ENCODE assay signal across 25 mouse cellular contexts in genomic region chr11:117245041-117245725, GRCm38 (mm10). TPM values are rescaled to one million over a fixed set of nuclear protein-coding genes. Genes with fewer than 3 reads are reported as not detected.
DNase-seq lines count a peak whose midpoint lies in the region; ATAC-seq and TF ChIP-seq lines count a peak whose summit lies in the region.
"Had no signal": no experiment of that assay in that cellular context is flagged by ENCODE, and none has a peak within 500 bp of the region (broad histone marks: within the 10 kb centered on the region; RNA-seq: fewer than 3 reads in every experiment).

No protein-coding gene starts in this region.

- H3K9ac ChIP-seq in kidney, embryonic 16.5 days (replicated peaks; ENCODE audit: low read length), result no peak overlapping the region
- H3K9ac ChIP-seq: embryonic facial prominence, embryonic 15.5 days; heart, embryonic 15.5 days; hindbrain, embryonic 15.5 days had no signal

- peaks cover 22% of the 10 kb centered on the region for H3K4me1 ChIP-seq in kidney, adult 2 months (ENCODE audit: control insufficient read depth, insufficient read depth, low read length)
- H3K4me1 ChIP-seq in kidney, embryonic 16.5 days (ENCODE audit: insufficient read depth, low read length), result peaks cover 38% of the 10 kb centered on the region

- no peaks in the 10 kb centered on the region for H3K27me3 ChIP-seq in kidney, adult 2 months (replicated peaks; ENCODE audit: control insufficient read depth, insufficient read depth, low read length)
- H3K27me3 ChIP-seq in kidney, embryonic 16.5 days (ENCODE audit: insufficient read depth, low read length), result no peaks in the 10 kb centered on the region
- H3K27me3 ChIP-seq: CH12.LX; embryonic facial prominence, embryonic 15.5 days; heart, embryonic 15.5 days; hindbrain, embryonic 15.5 days had no signal

- 85% methylated on average over 8 of the region's 8 CpGs for WGBS in kidney, adult 2 months
- 78% methylated on average over 8 of the region's 8 CpGs for WGBS in kidney, embryonic 16.5 days

- no peak; the same call in 1 of the 2 replicates for ATAC-seq in kidney, embryonic 16.5 days (ENCODE audit: low FRiP score, low TSS enrichment)
- ATAC-seq in hematopoietic stem cell, adult 5-6 weeks (replicated peaks in 1 of 2; ENCODE audit: insufficient read depth in 1 of 2, low FRiP score in 2 of 2, low TSS enrichment in 1 of 2, low read depth in 1 of 2, poor library complexity in 2 of 2, severe bottlenecking in 2 of 2), result peak; percentile 60 to 67
- 0 out of 2 replicates have a peak, but pooled peaks have one; percentile 25 for ATAC-seq in monocyte, adult 5-6 weeks (replicated peaks; ENCODE audit: insufficient number of reproducible peaks, low FRiP score, low TSS enrichment, poor library complexity, severe bottlenecking)
- ATAC-seq: forebrain, embryonic 14.5 days; inflammation-experienced regulatory T-cells, adult 6 months; intestine, postnatal 0 days had no signal

- peak; percentile 34 for DNase-seq in kidney, adult 2 months
- peak; percentile 58 for DNase-seq in ZHBTc4 (ENCODE audit: low read depth, low spot score)
- DNase-seq in left cerebral cortex, adult 18-20 months (ENCODE audit: low spot score in 2 of 2), result no peak
- no peak for DNase-seq in cerebellum, postnatal 4 days (ENCODE audit: low spot score in 2 of 2)
- DNase-seq: adrenal gland, postnatal 14 days; cerebellum, adult 18-20 months; cerebellum, adult 9-11 months; cerebellum, postnatal 36 days; embryo, embryonic 11 days; gastrocnemius, postnatal 10 days; heart, postnatal 14 days had no signal

- TF ChIP-seq CTCF in kidney, adult 2 months (conservative IDR thresholded peaks at IDR 0.05; ENCODE audit: insufficient read depth, insufficient read length, low read depth, low read length), result no peak

- no peak overlapping the region for H3K4me2 ChIP-seq in kidney, embryonic 16.5 days (replicated peaks; ENCODE audit: low read depth, low read length)
- H3K4me2 ChIP-seq: embryonic facial prominence, embryonic 15.5 days; heart, embryonic 11.5 days; heart, embryonic 15.5 days; hindbrain, embryonic 15.5 days had no signal

- H3K9me3 ChIP-seq in kidney, embryonic 16.5 days (ENCODE audit: low read length), result no peaks in the 10 kb centered on the region
- H3K9me3 ChIP-seq: embryonic facial prominence, embryonic 15.5 days; forebrain, embryonic 10.5 days; heart, embryonic 15.5 days; hindbrain, embryonic 10.5 days; hindbrain, embryonic 15.5 days had no signal

- H3K36me3 ChIP-seq in kidney, adult 2 months (ENCODE audit: control insufficient read depth, insufficient read depth, low read length), result no peaks in the 10 kb centered on the region
- H3K36me3 ChIP-seq in kidney, embryonic 16.5 days (ENCODE audit: insufficient read depth, low read length), result no peaks in the 10 kb centered on the region
- H3K36me3 ChIP-seq: forebrain, embryonic 10.5 days; heart, embryonic 15.5 days; hindbrain, embryonic 10.5 days; hindbrain, embryonic 15.5 days had no signal

- no peak for TF ChIP-seq POLR2A in kidney, adult 2 months (IDR thresholded peaks at IDR 0.05; ENCODE audit: low read depth, low read length)

- peak overlapping the region; percentile 2; the same call in 1 of the 2 replicates for H3K27ac ChIP-seq in kidney, adult 2 months (ENCODE audit: insufficient read depth, low read depth, low read length)
- no peak overlapping the region for H3K27ac ChIP-seq in kidney, embryonic 16.5 days (ENCODE audit: low read length)
- H3K27ac ChIP-seq: embryonic facial prominence, embryonic 15.5 days; forebrain, embryonic 10.5 days; heart, embryonic 15.5 days; hindbrain, embryonic 10.5 days; hindbrain, embryonic 15.5 days had no signal

- H3K4me3 ChIP-seq in kidney, adult 2 months (ENCODE audit: insufficient read depth, low read depth, low read length), result no peak overlapping the region
- H3K4me3 ChIP-seq in kidney, embryonic 16.5 days (ENCODE audit: low read length), result no peak overlapping the region
- H3K4me3 ChIP-seq: embryonic facial prominence, embryonic 15.5 days; erythroblast, embryonic 14.5 days; forebrain, embryonic 10.5 days; heart, embryonic 15.5 days; hindbrain, embryonic 10.5 days; hindbrain, embryonic 15.5 days had no signal

RNA-seq across cellular contexts. Expression of gene Sept9, which starts 45.7 kb away (rescaled TPM):
- 22.2 and 25.9 TPM in 2 replicates for polyA plus RNA-seq in kidney, adult 2 months (2012; rRNA removed)
- polyA plus RNA-seq in kidney, embryonic 16.5 days (2015; fragmentation: Nextera tagmentation; extraction: Ambion mirVana), result 123 and 131 TPM in 2 replicates
- 149 and 171 TPM in 2 replicates for total RNA-seq in hematopoietic stem cell, adult 5-6 weeks (2017)
- 257 to 323 TPM (median 271 TPM) in 3 replicates for total RNA-seq in monocyte, adult 5-6 weeks (2017)
- 10 to 100 TPM; 82.6 to 90.6 TPM for total RNA-seq in left cerebral cortex, adult 18-20 months (2021)

Comparison
In these comparisons a context has a peak if more than half of its experiments do, and no peak if none do; other contexts are left out.
1. DNase-seq: peak in kidney, adult 2 months (single experiment) and ZHBTc4 (single experiment); none in left cerebral cortex, adult 18-20 months (0 of 2) and cerebellum, postnatal 4 days (0 of 2).